Mouse (Mus musculus): ENCODE data around the gene Znrf3. TPM values are rescaled to one million over a fixed set of nuclear protein-coding genes. Genes with fewer than 3 reads are reported as not detected.

Gene Znrf3
- polyA plus RNA-seq, 1 experiment from 2014 or later: 7.7 TPM

- Histone ChIP-seq H3K9me3 (replicated peaks; ENCODE audit: control insufficient read depth, low read length, poor library complexity, severe bottlenecking) (no peaks in the 10 kb centered on the region), H3K4me1 (ENCODE audit: control insufficient read depth, insufficient read depth, low read length) (no peaks in the 10 kb centered on the region), H3K27me3 (ENCODE audit: control insufficient read depth, insufficient read depth, low read depth, low read length) (no peaks in the 10 kb centered on the region), H3K4me3 (ENCODE audit: low read depth, low read length) (no peak overlapping the region), H3K36me3 (ENCODE audit: control insufficient read depth, insufficient read depth, low read length) (no peaks in the 10 kb centered on the region), H3K9ac (ENCODE audit: low read depth, low read length) (no peak overlapping the region), H3K27ac (ENCODE audit: low read length) (no peak overlapping the region), H3K4me2 (ENCODE audit: low read length) (no peak overlapping the region)
- 92% methylated on average over 4 of the region's 4 CpGs for WGBS
- ATAC-seq: no peak
These were observed 6.1 kb upstream of the Znrf3 start for GRCm38 (mm10) chr11:5450701-5451100.

- no peak for ATAC-seq
- no peaks in the 10 kb centered on the region for H3K36me3 ChIP-seq (ENCODE audit: control insufficient read depth, insufficient read depth, low read length)
- no peak overlapping the region for H3K9ac ChIP-seq (ENCODE audit: low read depth, low read length)
- H3K4me3 ChIP-seq (ENCODE audit: low read depth, low read length): peak overlapping the region; percentile 83
- no peaks in the 10 kb centered on the region for H3K27me3 ChIP-seq (ENCODE audit: control insufficient read depth, insufficient read depth, low read depth, low read length)
- WGBS: 19% methylated on average over 11 of the region's 11 CpGs
- H3K9me3 ChIP-seq (replicated peaks; ENCODE audit: control insufficient read depth, low read length, poor library complexity, severe bottlenecking): no peaks in the 10 kb centered on the region
- H3K4me2 ChIP-seq (ENCODE audit: low read length): peak overlapping the region; percentile 96
- peaks cover 20% of the 10 kb centered on the region for H3K4me1 ChIP-seq (ENCODE audit: control insufficient read depth, insufficient read depth, low read length)
- H3K27ac ChIP-seq (ENCODE audit: low read length): no peak overlapping the region
These were observed 856 bp upstream of the Znrf3 start for GRCm38 (mm10) chr11:5445452-5445953.

GRCm38 (mm10) chr11:5444234-5444598 is 431 bp downstream of the Znrf3 start:
- peaks cover 20% of the 10 kb centered on the region for H3K4me1 ChIP-seq (ENCODE audit: control insufficient read depth, insufficient read depth, low read length)
- peak overlapping the region; percentile 78 for H3K9ac ChIP-seq (ENCODE audit: low read depth, low read length)
- H3K27ac ChIP-seq (ENCODE audit: low read length): peak overlapping the region; percentile 64
- peak overlapping the region; percentile 83 for H3K4me3 ChIP-seq (ENCODE audit: low read depth, low read length)
- ATAC-seq: peak; percentile 74
- H3K9me3 ChIP-seq (replicated peaks; ENCODE audit: control insufficient read depth, low read length, poor library complexity, severe bottlenecking): no peaks in the 10 kb centered on the region
- no peaks in the 10 kb centered on the region for H3K27me3 ChIP-seq (ENCODE audit: control insufficient read depth, insufficient read depth, low read depth, low read length)
- peak overlapping the region; percentile 96 for H3K4me2 ChIP-seq (ENCODE audit: low read length)
- WGBS: under 1% methylated on average over 24 of the region's 57 CpGs
- H3K36me3 ChIP-seq (ENCODE audit: control insufficient read depth, insufficient read depth, low read length): no peaks in the 10 kb centered on the region

GRCm38 (mm10) chr11:5443511-5444233 is 975 bp downstream of the Znrf3 start:
- WGBS: under 1% methylated on average over 36 of the region's 38 CpGs
- no peaks in the 10 kb centered on the region for H3K9me3 ChIP-seq (replicated peaks; ENCODE audit: control insufficient read depth, low read length, poor library complexity, severe bottlenecking)
- H3K4me1 ChIP-seq (ENCODE audit: control insufficient read depth, insufficient read depth, low read length): peaks cover 20% of the 10 kb centered on the region
- peak overlapping the region; percentile 64; the same call in 1 of the 2 replicates for H3K27ac ChIP-seq (ENCODE audit: low read length)
- H3K27me3 ChIP-seq (ENCODE audit: control insufficient read depth, insufficient read depth, low read depth, low read length): no peaks in the 10 kb centered on the region
- peak overlapping the region; percentile 96 for H3K4me2 ChIP-seq (ENCODE audit: low read length)
- H3K4me3 ChIP-seq (ENCODE audit: low read depth, low read length): peak overlapping the region; percentile 83
- H3K36me3 ChIP-seq (ENCODE audit: control insufficient read depth, insufficient read depth, low read length): no peaks in the 10 kb centered on the region
- peak; percentile 26; the same call in 1 of the 2 replicates for ATAC-seq
- peak overlapping the region; percentile 78 for H3K9ac ChIP-seq (ENCODE audit: low read depth, low read length)

GRCm38 (mm10) chr11:5442590-5443021 is 2.0 kb downstream of the Znrf3 start:
- no peaks in the 10 kb centered on the region for H3K36me3 ChIP-seq (ENCODE audit: control insufficient read depth, insufficient read depth, low read length)
- peaks cover 20% of the 10 kb centered on the region for H3K4me1 ChIP-seq (ENCODE audit: control insufficient read depth, insufficient read depth, low read length)
- H3K4me3 ChIP-seq (ENCODE audit: low read depth, low read length): peak overlapping the region; percentile 83
- H3K27ac ChIP-seq (ENCODE audit: low read length): no peak overlapping the region
- WGBS: 10% methylated on average over 3 of the region's 3 CpGs
- no peaks in the 10 kb centered on the region for H3K9me3 ChIP-seq (replicated peaks; ENCODE audit: control insufficient read depth, low read length, poor library complexity, severe bottlenecking)
- H3K9ac ChIP-seq (ENCODE audit: low read depth, low read length): no peak overlapping the region
- H3K27me3 ChIP-seq (ENCODE audit: control insufficient read depth, insufficient read depth, low read depth, low read length): no peaks in the 10 kb centered on the region
- peak overlapping the region; percentile 96 for H3K4me2 ChIP-seq (ENCODE audit: low read length)
- no peak for ATAC-seq

- Histone ChIP-seq H3K9me3 (replicated peaks; ENCODE audit: control insufficient read depth, low read length, poor library complexity, severe bottlenecking) (no peaks in the 10 kb centered on the region), H3K4me1 (ENCODE audit: control insufficient read depth, insufficient read depth, low read length) (peaks cover 9% of the 10 kb centered on the region), H3K9ac (ENCODE audit: low read depth, low read length) (no peak overlapping the region), H3K4me2 (ENCODE audit: low read length) (no peak overlapping the region), H3K27me3 (ENCODE audit: control insufficient read depth, insufficient read depth, low read depth, low read length) (no peaks in the 10 kb centered on the region), H3K36me3 (ENCODE audit: control insufficient read depth, insufficient read depth, low read length) (no peaks in the 10 kb centered on the region), H3K4me3 (ENCODE audit: low read depth, low read length) (no peak overlapping the region), H3K27ac (ENCODE audit: low read length) (no peak overlapping the region)
- no peak for ATAC-seq
- WGBS: 74% methylated on average over 2 of the region's 2 CpGs
These were observed 7.0 kb downstream of the Znrf3 start for GRCm38 (mm10) chr11:5437646-5438045.

GRCm38 (mm10) chr11:5436988-5437387 is 7.7 kb downstream of the Znrf3 start:
- H3K4me3 ChIP-seq (ENCODE audit: low read depth, low read length): no peak overlapping the region
- H3K4me1 ChIP-seq (ENCODE audit: control insufficient read depth, insufficient read depth, low read length): peaks cover 4% of the 10 kb centered on the region; the same call in 1 of the 2 replicates
- no peaks in the 10 kb centered on the region for H3K9me3 ChIP-seq (replicated peaks; ENCODE audit: control insufficient read depth, low read length, poor library complexity, severe bottlenecking)
- no peak overlapping the region for H3K9ac ChIP-seq (ENCODE audit: low read depth, low read length)
- H3K36me3 ChIP-seq (ENCODE audit: control insufficient read depth, insufficient read depth, low read length): no peaks in the 10 kb centered on the region
- H3K4me2 ChIP-seq (ENCODE audit: low read length): no peak overlapping the region
- no peak for ATAC-seq
- H3K27me3 ChIP-seq (ENCODE audit: control insufficient read depth, insufficient read depth, low read depth, low read length): no peaks in the 10 kb centered on the region
- no peak overlapping the region for H3K27ac ChIP-seq (ENCODE audit: low read length)

- H3K27me3 ChIP-seq (ENCODE audit: control insufficient read depth, insufficient read depth, low read depth, low read length): no peaks in the 10 kb centered on the region
- H3K4me2 ChIP-seq (ENCODE audit: low read length): no peak overlapping the region
- no peaks in the 10 kb centered on the region for H3K9me3 ChIP-seq (replicated peaks; ENCODE audit: control insufficient read depth, low read length, poor library complexity, severe bottlenecking)
- no peak overlapping the region for H3K27ac ChIP-seq (ENCODE audit: low read length)
- WGBS: 93% methylated on average over 1 of the region's 1 CpGs
- H3K36me3 ChIP-seq (ENCODE audit: control insufficient read depth, insufficient read depth, low read length): no peaks in the 10 kb centered on the region
- H3K4me3 ChIP-seq (ENCODE audit: low read depth, low read length): no peak overlapping the region
- no peak for ATAC-seq
- no peak overlapping the region for H3K9ac ChIP-seq (ENCODE audit: low read depth, low read length)
- peaks cover under 1% of the 10 kb centered on the region; the same call in 1 of the 2 replicates for H3K4me1 ChIP-seq (ENCODE audit: control insufficient read depth, insufficient read depth, low read length)
These were observed 9.2 kb downstream of the Znrf3 start for GRCm38 (mm10) chr11:5435493-5435892.

GRCm38 (mm10) chr11:5432330-5432729 is 12.3 kb downstream of the Znrf3 start:
- Histone ChIP-seq H3K4me3 (ENCODE audit: low read depth, low read length) (no peak overlapping the region), H3K27ac (ENCODE audit: low read length) (no peak overlapping the region), H3K36me3 (ENCODE audit: control insufficient read depth, insufficient read depth, low read length) (no peaks in the 10 kb centered on the region), H3K4me2 (ENCODE audit: low read length) (no peak overlapping the region), H3K27me3 (ENCODE audit: control insufficient read depth, insufficient read depth, low read depth, low read length) (no peaks in the 10 kb centered on the region), H3K9me3 (replicated peaks; ENCODE audit: control insufficient read depth, low read length, poor library complexity, severe bottlenecking) (no peaks in the 10 kb centered on the region), H3K4me1 (ENCODE audit: control insufficient read depth, insufficient read depth, low read length) (no peaks in the 10 kb centered on the region; the same call in 1 of the 2 replicates), H3K9ac (ENCODE audit: low read depth, low read length) (no peak overlapping the region)
- no peak for ATAC-seq
- WGBS: 68% methylated on average over 2 of the region's 2 CpGs

Measured in midbrain, embryonic 16.5 days (tissue).